Mouse (Mus musculus) liver, embryonic 14 days (tissue): ENCODE measurements around the gene Exo5. TPM values are rescaled to one million over a fixed set of nuclear protein-coding genes. Genes with fewer than 3 reads are reported as not detected.

ENCODE experiments used
- polyA plus RNA-seq: library from polyadenylated mRNA; depleted of rRNA; stranded (reverse); fragments of >200 nt; gene quantifications from 2 replicates; pipeline ENCODE4 v1.2.3, GENCODE M21; 2012; rRNA removed

Exo5 gene
- 7.6 and 8.1 TPM in 2 replicates for polyA plus RNA-seq

DNA sequence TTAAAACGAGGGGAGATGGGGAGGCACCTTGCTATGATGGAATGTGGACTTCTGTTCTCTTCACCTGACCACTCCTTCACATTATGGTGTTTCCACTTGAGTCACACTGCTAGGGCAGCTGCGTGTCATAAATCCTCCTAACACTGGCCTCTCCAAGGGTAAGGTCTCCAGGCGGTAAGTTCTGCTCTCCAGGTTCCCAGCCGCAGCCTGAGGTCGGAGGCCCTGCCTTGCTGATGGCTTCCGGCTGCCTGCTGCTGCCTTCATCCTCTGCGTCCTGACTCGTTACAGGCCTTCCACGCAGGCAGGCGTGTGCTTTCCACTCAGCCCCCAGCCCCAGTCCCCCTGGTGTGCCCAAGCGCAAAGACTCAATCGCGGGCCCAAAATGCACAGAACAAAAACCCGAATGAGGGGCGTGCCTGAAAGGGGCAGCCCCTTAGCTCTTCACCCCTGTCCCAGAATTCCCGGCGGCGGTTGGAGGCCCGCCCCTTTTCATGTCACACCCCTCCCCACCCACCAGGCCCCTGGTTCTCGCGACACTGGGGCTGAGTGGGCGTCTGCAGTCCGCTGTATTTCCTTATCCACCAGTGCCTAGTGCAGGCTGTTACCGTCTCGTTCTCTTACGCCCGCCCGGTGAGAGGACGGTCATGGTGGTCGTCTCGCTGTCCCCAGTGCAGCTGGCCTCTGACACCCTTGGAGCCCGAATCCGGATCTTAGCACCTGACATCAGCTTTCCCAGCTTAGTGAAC lies at the start of gene Exo5:
Gene Exo5 (minus strand): TSS at position 464 of the 746 bp plus-strand sequence.

DNA sequence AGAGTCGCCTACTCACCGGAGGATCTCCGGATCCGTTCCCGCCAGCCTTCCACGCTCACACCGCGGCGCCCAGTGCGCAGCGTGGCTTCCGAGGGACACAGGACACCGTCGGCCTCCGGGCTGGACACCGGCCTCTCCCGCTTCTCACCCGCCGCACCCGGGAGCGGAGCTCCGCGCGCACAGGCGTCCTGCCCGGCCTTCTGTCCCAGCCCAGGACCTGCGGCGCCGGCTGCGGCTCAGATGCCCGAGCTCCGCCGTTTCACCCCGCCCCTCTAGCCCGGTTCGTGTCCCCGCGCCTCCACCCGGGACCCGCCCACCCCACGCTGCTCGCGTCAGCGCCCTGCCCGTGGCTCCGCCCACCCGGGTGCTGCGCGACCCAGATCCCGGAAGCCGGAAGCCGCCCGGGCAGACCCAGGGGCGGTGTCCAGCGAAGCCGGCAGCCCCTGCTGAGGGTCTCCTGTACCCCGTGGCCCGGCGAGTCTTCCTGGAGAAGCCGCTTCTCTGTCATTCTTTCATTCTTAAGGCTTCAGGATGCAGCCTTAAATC lies 26.7 kb upstream of the Exo5 start, which contains the start of gene Zfp69:
Gene Zfp69 (minus strand): TSS at position 272 of the 546 bp plus-strand sequence.

Other genes starting within 250 kb of the Exo5 start
- 0.03 and 0.06 TPM in 2 replicates for gene Kcnq4, start 176.4 kb downstream of the Exo5 start, polyA plus RNA-seq
- 46.2 and 52.7 TPM in 2 replicates for gene Nfyc, start 93.4 kb downstream of the Exo5 start, polyA plus RNA-seq
- 0.17 and 0.18 TPM in 2 replicates for gene Rims3, start 70.2 kb downstream of the Exo5 start, polyA plus RNA-seq
- 1.1 TPM in 2 replicates for gene Zfp69, start 26.7 kb upstream of the Exo5 start, polyA plus RNA-seq
- gene Smap2, start 92.2 kb upstream of the Exo5 start, polyA plus RNA-seq = 14.3 and 18.2 TPM in 2 replicates
- 1.3 and 1.8 TPM in 2 replicates for gene Col9a2, start 114.4 kb upstream of the Exo5 start, polyA plus RNA-seq
- 10.5 and 11.5 TPM in 2 replicates for gene Zmpste24, start 173.2 kb upstream of the Exo5 start, polyA plus RNA-seq
- not detected in 2 replicates for gene Tmco2, start 184.2 kb upstream of the Exo5 start, polyA plus RNA-seq